Mouse (Mus musculus): ENCODE data around the gene Snd1.
A peak's percentile ranks its signal among the peaks of the same experiment; 100 is the strongest.

The Snd1 gene

GRCm38 (mm10) chr6:28474839-28475238 lies at the start of gene Snd1:
TSS of gene Snd1 (plus strand) at chr6:28475139.
- DNase-seq (ENCODE audit: inconsistent age in 2 of 2, low spot score in 1 of 2), result peak in 1 of 2 experiments; percentile 51

- peak in 1 of 2 experiments; percentile 44 for DNase-seq (ENCODE audit: inconsistent age in 2 of 2, low spot score in 1 of 2)
Observed at GRCm38 (mm10) chr6:28427096-28427839, 47.7 kb upstream of the Snd1 start, which contains the start of gene Fscn3. TSS of gene Fscn3 (plus strand) at chr6:28427789.

GRCm38 (mm10) chr6:28428290-28428689 lies 46.6 kb upstream of the Snd1 start, which contains the start of gene Gcc1:
TSS of gene Gcc1 (minus strand) at chr6:28428390.
- DNase-seq (ENCODE audit: inconsistent age in 2 of 2, low spot score in 1 of 2), result no peak

GRCm38 (mm10) chr6:28429870-28430269 lies 45.1 kb upstream of the Snd1 start:
- DNase-seq (ENCODE audit: inconsistent age in 2 of 2, low spot score in 1 of 2), result no peak

GRCm38 (mm10) chr6:28430795-28431537 lies 44.0 kb upstream of the Snd1 start:
- DNase-seq (ENCODE audit: inconsistent age in 2 of 2, low spot score in 1 of 2), result no peak

GRCm38 (mm10) chr6:28431538-28431855 lies 43.4 kb upstream of the Snd1 start:
- DNase-seq (ENCODE audit: inconsistent age in 2 of 2, low spot score in 1 of 2), result no peak

GRCm38 (mm10) chr6:28447937-28448336 lies 27.0 kb upstream of the Snd1 start:
- no peak for DNase-seq (ENCODE audit: inconsistent age in 2 of 2, low spot score in 1 of 2)

- DNase-seq (ENCODE audit: inconsistent age in 2 of 2, low spot score in 1 of 2), result no peak
Observed at GRCm38 (mm10) chr6:28449253-28449652, 25.7 kb upstream of the Snd1 start, which contains the start of gene Pax4. TSS of gene Pax4 (minus strand) at chr6:28449353.

- no peak for DNase-seq (ENCODE audit: inconsistent age in 2 of 2, low spot score in 1 of 2)
Observed at GRCm38 (mm10) chr6:28450481-28450880, 24.5 kb upstream of the Snd1 start.

- no peak for DNase-seq (ENCODE audit: inconsistent age in 2 of 2, low spot score in 1 of 2)
Observed at GRCm38 (mm10) chr6:28450977-28451376, 24.0 kb upstream of the Snd1 start.

GRCm38 (mm10) chr6:28459221-28459668 lies 15.7 kb upstream of the Snd1 start:
- DNase-seq (ENCODE audit: inconsistent age in 2 of 2, low spot score in 1 of 2), result no peak

GRCm38 (mm10) chr6:28460534-28460933 lies 14.4 kb upstream of the Snd1 start:
- DNase-seq (ENCODE audit: inconsistent age in 2 of 2, low spot score in 1 of 2), result peak; percentile 66 to 90

- DNase-seq (ENCODE audit: inconsistent age in 2 of 2, low spot score in 1 of 2), result no peak
Observed at GRCm38 (mm10) chr6:28464630-28465029, 10.3 kb upstream of the Snd1 start.

- peak in 1 of 2 experiments; percentile 58 for DNase-seq (ENCODE audit: inconsistent age in 2 of 2, low spot score in 1 of 2)
Observed at GRCm38 (mm10) chr6:28470017-28470602, 4.8 kb upstream of the Snd1 start.

GRCm38 (mm10) chr6:28470621-28471020 lies 4.3 kb upstream of the Snd1 start:
- DNase-seq (ENCODE audit: inconsistent age in 2 of 2, low spot score in 1 of 2), result no peak

GRCm38 (mm10) chr6:28471284-28472035 lies 3.5 kb upstream of the Snd1 start:
- DNase-seq (ENCODE audit: inconsistent age in 2 of 2, low spot score in 1 of 2), result no peak

GRCm38 (mm10) chr6:28474211-28474610 lies 728 bp upstream of the Snd1 start:
- no peak for DNase-seq (ENCODE audit: inconsistent age in 2 of 2, low spot score in 1 of 2)

GRCm38 (mm10) chr6:28479865-28480751 lies 5.2 kb downstream of the Snd1 start:
- peak; percentile 99 to 100 for DNase-seq (ENCODE audit: inconsistent age in 2 of 2, low spot score in 1 of 2)

- DNase-seq (ENCODE audit: inconsistent age in 2 of 2, low spot score in 1 of 2), result no peak
Observed at GRCm38 (mm10) chr6:28480752-28481492, 6.0 kb downstream of the Snd1 start.
